ENCODE assay signal across 18 mouse cellular contexts in the genomic region with DNA sequence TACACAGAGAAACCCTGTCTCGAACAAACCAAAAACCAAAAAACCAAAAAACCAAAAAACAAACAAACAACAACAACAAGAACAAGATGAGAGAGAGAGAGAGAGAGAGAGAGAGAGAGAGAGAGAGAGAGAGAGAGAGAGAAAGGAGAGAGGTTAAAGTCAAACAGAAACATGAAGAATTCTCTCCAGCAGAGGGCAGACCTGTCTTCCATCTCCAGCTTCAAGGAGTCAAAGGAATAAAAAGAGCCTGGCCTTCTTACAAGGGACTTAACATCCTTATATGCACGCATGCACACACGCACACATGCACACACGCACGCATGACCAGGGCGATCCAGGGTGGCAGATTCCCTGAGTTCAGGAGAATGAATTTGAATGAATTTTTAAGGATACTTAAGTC.
A peak's percentile ranks its signal among the peaks of the same experiment; 100 is the strongest.
DNase-seq lines count a peak whose midpoint lies in the region; ATAC-seq and TF ChIP-seq lines count a peak whose summit lies in the region.
"Had no signal": no experiment of that assay in that cellular context is flagged by ENCODE, and none has a peak within 500 bp of the region (broad histone marks: within the 10 kb centered on the region; RNA-seq: fewer than 3 reads in every experiment).

No protein-coding gene starts in this region.

- H3K9ac ChIP-seq in forebrain, postnatal 0 days = no peak overlapping the region
- no peak overlapping the region for H3K9ac ChIP-seq in forebrain, embryonic 11.5 days (ENCODE audit: low read length)
- no peak overlapping the region for H3K9ac ChIP-seq in lung, postnatal 0 days (replicated peaks; ENCODE audit: low read depth)
- H3K9ac ChIP-seq: heart, embryonic 13.5 days; liver, embryonic 12.5 days had no signal

- no peak overlapping the region for H3K4me3 ChIP-seq in forebrain, postnatal 0 days (ENCODE audit: low read depth, low read length)
- no peak overlapping the region for H3K4me3 ChIP-seq in forebrain, embryonic 11.5 days (ENCODE audit: low read depth, low read length)
- H3K4me3 ChIP-seq in lung, postnatal 0 days (ENCODE audit: low read depth, low read length) = no peak overlapping the region
- H3K4me3 ChIP-seq: embryonic facial prominence, embryonic 10.5 days; gastrocnemius, adult 2 months; heart, embryonic 13.5 days; liver, embryonic 12.5 days had no signal

- DNase-seq in forebrain, postnatal 0 days = peak; percentile 30
- no peak for DNase-seq in forebrain, embryonic 11.5 days (ENCODE audit: low spot score)
- no peak for DNase-seq in lung, postnatal 0 days (ENCODE audit: low spot score)
- DNase-seq in lung, adult 18-20 months = no peak
- DNase-seq in R1 (ENCODE audit: low read depth, low spot score) = peak; percentile 65
- no peak for DNase-seq in thymus, postnatal 36 days
- DNase-seq: adrenal gland, postnatal 36 days; cerebellum, postnatal 25 days; gastrocnemius, adult 2 months; heart, postnatal 4 days; kidney, adult 8-10 months; thymus, postnatal 25 days had no signal

- TF ChIP-seq CTCF in forebrain, postnatal 0 days (IDR thresholded peaks at IDR 0.05; ENCODE audit: low read depth) = peak; percentile 51
- TF ChIP-seq CTCF in lung, postnatal 0 days (IDR thresholded peaks at IDR 0.05) = 0 out of 2 replicates have a peak, but pooled peaks have one; percentile 12

- no peaks in the 10 kb centered on the region for H3K4me1 ChIP-seq in forebrain, postnatal 0 days (ENCODE audit: insufficient read depth)
- H3K4me1 ChIP-seq in forebrain, embryonic 11.5 days (replicated peaks; ENCODE audit: control insufficient read depth, insufficient read depth, low read length) = no peaks in the 10 kb centered on the region
- no peaks in the 10 kb centered on the region for H3K4me1 ChIP-seq in lung, postnatal 0 days (ENCODE audit: insufficient read depth, low read depth, low read length)
- H3K4me1 ChIP-seq: embryonic facial prominence, embryonic 10.5 days; heart, embryonic 13.5 days; liver, embryonic 12.5 days had no signal

- WGBS in forebrain, postnatal 0 days = 89% methylated on average over 6 of the region's 6 CpGs
- 92% methylated on average over 6 of the region's 6 CpGs for WGBS in forebrain, embryonic 11.5 days
- WGBS in lung, postnatal 0 days = 93% methylated on average over 6 of the region's 6 CpGs

- H3K36me3 ChIP-seq in forebrain, postnatal 0 days (ENCODE audit: insufficient read depth) = no peaks in the 10 kb centered on the region
- H3K36me3 ChIP-seq in forebrain, embryonic 11.5 days (ENCODE audit: control insufficient read depth, insufficient read depth, low read length) = no peaks in the 10 kb centered on the region
- no peaks in the 10 kb centered on the region for H3K36me3 ChIP-seq in lung, postnatal 0 days (ENCODE audit: insufficient read depth, low read length)
- H3K36me3 ChIP-seq: embryonic facial prominence, embryonic 10.5 days; G1E; heart, embryonic 13.5 days; liver, embryonic 12.5 days had no signal

- TF ChIP-seq EP300 in lung, postnatal 0 days (IDR thresholded peaks at IDR 0.05) = no peak

- ATAC-seq in forebrain, postnatal 0 days = no peak
- no peak for ATAC-seq in forebrain, embryonic 11.5 days (replicated peaks; ENCODE audit: low FRiP score)
- no peak for ATAC-seq in lung, postnatal 0 days
- ATAC-seq in activated CD4-positive, CD25-positive, alpha-beta regulatory T cell, adult 4 months = no peak
- ATAC-seq: forebrain, embryonic 14.5 days; liver, embryonic 12.5 days had no signal

- no peaks in the 10 kb centered on the region for H3K9me3 ChIP-seq in forebrain, postnatal 0 days (ENCODE audit: low read length)
- no peaks in the 10 kb centered on the region; the same call in 1 of the 2 replicates for H3K9me3 ChIP-seq in forebrain, embryonic 11.5 days (ENCODE audit: control insufficient read depth, low read length)
- H3K9me3 ChIP-seq in lung, postnatal 0 days (ENCODE audit: low read length) = no peaks in the 10 kb centered on the region
- H3K9me3 ChIP-seq: embryonic facial prominence, embryonic 10.5 days had no signal

- H3K27ac ChIP-seq in forebrain, postnatal 0 days (ENCODE audit: low read depth, low read length) = no peak overlapping the region
- H3K27ac ChIP-seq in forebrain, embryonic 11.5 days (ENCODE audit: low read depth, low read length) = no peak overlapping the region
- H3K27ac ChIP-seq in lung, postnatal 0 days (ENCODE audit: low read length) = no peak overlapping the region
- H3K27ac ChIP-seq: embryonic facial prominence, embryonic 10.5 days; gastrocnemius, adult 2 months; heart, embryonic 13.5 days; liver, embryonic 12.5 days had no signal

- no peak overlapping the region for H3K4me2 ChIP-seq in forebrain, postnatal 0 days (ENCODE audit: low read depth)
- no peak overlapping the region for H3K4me2 ChIP-seq in forebrain, embryonic 11.5 days (ENCODE audit: low read depth, low read length, severe bottlenecking)
- no peak overlapping the region for H3K4me2 ChIP-seq in lung, postnatal 0 days (replicated peaks; ENCODE audit: low read depth, low read length)
- H3K4me2 ChIP-seq: heart, embryonic 13.5 days; liver, embryonic 12.5 days had no signal

- no peaks in the 10 kb centered on the region for H3K27me3 ChIP-seq in forebrain, postnatal 0 days (ENCODE audit: insufficient read depth, low read length)
- no peaks in the 10 kb centered on the region for H3K27me3 ChIP-seq in forebrain, embryonic 11.5 days (ENCODE audit: control insufficient read depth, insufficient read depth, low read length)
- no peaks in the 10 kb centered on the region for H3K27me3 ChIP-seq in lung, postnatal 0 days (replicated peaks; ENCODE audit: insufficient read depth, low read length)
- H3K27me3 ChIP-seq: heart, embryonic 13.5 days; liver, embryonic 12.5 days had no signal

Comparison
In these comparisons a context has a peak if more than half of its experiments do, and no peak if none do; other contexts are left out.
1. DNase-seq: peak in forebrain, postnatal 0 days (single experiment) and R1 (single experiment); none in forebrain, embryonic 11.5 days (single experiment), lung, postnatal 0 days (single experiment), lung, adult 18-20 months (0 of 2) and thymus, postnatal 36 days (0 of 2).